Mouse (Mus musculus) liver, embryonic 18 days (tissue): ENCODE data around the gene Fmo3. TPM values are rescaled to one million over a fixed set of nuclear protein-coding genes. Genes with fewer than 3 reads are reported as not detected.

Source experiments
- polyA plus RNA-seq: library from polyadenylated mRNA; depleted of rRNA; stranded (reverse); fragments of >200 nt; gene quantifications from 2 replicates; pipeline ENCODE4 v1.2.3, GENCODE M21; 2012; rRNA removed

Gene Fmo3
- polyA plus RNA-seq, result 0.01 and 0.02 TPM in 2 replicates

GRCm38 (mm10) chr1:162984428-162984827 is at the start of gene Fmo3:
Fmo3 (minus strand) TSS chr1:162984528.

GRCm38 (mm10) chr1:162937415-162937814 is 46.9 kb downstream of the Fmo3 start, which contains the start of gene Fmo6:
Fmo6 (minus strand) TSS chr1:162937515.

Other genes starting within 250 kb of the Fmo3 start
- 7.6 and 9.8 TPM in 2 replicates for gene Prrc2c, start 244.0 kb downstream of the Fmo3 start, polyA plus RNA-seq
- 10.2 and 14.2 TPM in 2 replicates for gene Fmo4, start 170.6 kb downstream of the Fmo3 start, polyA plus RNA-seq
- 172 TPM in 2 replicates for gene Fmo1, start 117.9 kb downstream of the Fmo3 start, polyA plus RNA-seq
- gene Fmo2, start 85.8 kb downstream of the Fmo3 start, polyA plus RNA-seq, result 0.41 and 0.65 TPM in 2 replicates
- gene Fmo6, start 47.0 kb downstream of the Fmo3 start, polyA plus RNA-seq, result not detected in 2 replicates
- gene Mroh9, start 101.1 kb upstream of the Fmo3 start, polyA plus RNA-seq, result not detected in 2 replicates